Mouse (Mus musculus): ENCODE data around the gene Gm436.

- TF ChIP-seq POU5F1 (IDR thresholded peaks at IDR 0.05; ENCODE audit: borderline replicate concordance, low read length): no peak
- TF ChIP-seq CTCF (conservative IDR thresholded peaks at IDR 0.05; ENCODE audit: low read length): no peak
These were observed 47.9 kb downstream of the Gm436 start for GRCm38 (mm10) chr4:144638263-144638662.

Measured in E14TG2a.4 (cell line).